Mouse (Mus musculus) lung, postnatal 0 days (tissue): ENCODE data around the gene Tarsl2. TPM values are rescaled to one million over a fixed set of nuclear protein-coding genes. Genes with fewer than 3 reads are reported as not detected.

ENCODE experiments used
- ATAC-seq: fragments of 200-750 bp; cut with Nextera tagmentation; 2 replicates; pipeline ENCODE4 v1.8.0; 2017; ENCODE audit warnings: moderate library complexity
- DNase-seq: peaks from one replicate; pipeline ENCODE4 v3.0.0-alpha.2; 2016; ENCODE audit warnings: low spot score
- H3K27ac ChIP-seq: fragments of 300-500 bp; sonication (generic); 2 replicates; pipeline ENCODE4 v1.5.1; 2014; ENCODE audit warnings: antibody characterized with exemption, mild to moderate bottlenecking, low read length, mixed read lengths
- H3K27me3 ChIP-seq: fragments of 300-500 bp; sonication (generic); replicated peaks from 2 replicates; pipeline ENCODE4 v1.6.1; 2014; ENCODE audit warnings: low read length, mixed read lengths; ENCODE audit not compliant: insufficient read depth
- H3K36me3 ChIP-seq: fragments of 300-500 bp; sonication (generic); 2 replicates; pipeline ENCODE4 v1.6.1; 2014; ENCODE audit warnings: low read length, mixed read lengths; ENCODE audit not compliant: insufficient read depth
- H3K4me1 ChIP-seq: fragments of 300-500 bp; sonication (generic); 2 replicates; pipeline ENCODE4 v1.6.1; 2014; ENCODE audit warnings: antibody characterized with exemption, low read depth, low read length, mixed read lengths; ENCODE audit not compliant: insufficient read depth
- H3K4me2 ChIP-seq: fragments of 300-500 bp; sonication (generic); replicated peaks from 2 replicates; pipeline ENCODE4 v1.6.1; 2014; ENCODE audit warnings: low read depth, mild to moderate bottlenecking, low read length, moderate library complexity, mixed read lengths
- H3K4me3 ChIP-seq: fragments of 300-500 bp; sonication (generic); 2 replicates; pipeline ENCODE4 v1.5.1; 2014; ENCODE audit warnings: low read depth, low read length
- H3K9ac ChIP-seq: fragments of 300-500 bp; sonication (generic); replicated peaks from 2 replicates; pipeline ENCODE4 v1.6.1; 2014; ENCODE audit warnings: low read depth, mild to moderate bottlenecking
- H3K9me3 ChIP-seq: fragments of 300-500 bp; sonication (generic); 2 replicates; pipeline ENCODE4 v1.6.1; 2016; ENCODE audit warnings: low read length, mixed read lengths
- CTCF ChIP-seq: IDR thresholded peaks from 2 replicates; pipeline ENCODE4 v1.5.1; 2016; ENCODE audit warnings: antibody characterized with exemption, mild to moderate bottlenecking
- EP300 ChIP-seq: IDR thresholded peaks from 2 replicates; pipeline ENCODE4 v1.6.1; 2016; ENCODE audit warnings: antibody characterized with exemption, mild to moderate bottlenecking, control low read depth
- WGBS: fragments of 180-500 bp; shearing (Covaris S2); extraction: QIAGEN DNeasy Blood & Tissue Kit; methylation state at CpG from one replicate; pipeline ENCODE4 v1.1.7; 2014; 5-methylcytosine and 5-hydroxymethylcytosine counted together
- polyA plus RNA-seq: library from polyadenylated mRNA; unstranded; fragments of >200 nt; fragmentation: Nextera tagmentation; extraction: Ambion mirVana; gene quantifications from 2 replicates; pipeline ENCODE4 v1.2.1, GENCODE M21; 2015

The Tarsl2 gene
- polyA plus RNA-seq, 1 experiment from 2014 or later, result 3.3 TPM

DNA sequence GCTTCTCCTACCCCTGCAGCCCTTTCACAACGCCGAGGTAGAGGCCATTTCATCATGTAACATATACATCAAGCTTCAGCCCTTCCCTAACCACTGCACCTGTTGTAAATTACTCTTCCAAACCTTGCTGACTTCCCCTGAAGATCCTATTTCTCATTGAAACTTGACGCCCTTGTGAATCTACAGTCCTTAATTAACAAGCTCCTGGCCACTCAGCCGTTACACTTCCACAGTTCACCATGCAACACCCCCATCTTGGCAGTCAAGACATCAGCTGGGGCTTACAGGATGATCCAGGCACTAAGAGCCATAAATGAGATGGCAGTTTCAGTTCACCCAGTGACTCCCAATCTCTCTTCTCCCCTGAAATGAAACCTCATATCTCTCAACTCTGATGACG, 31.0 kb upstream of the Tarsl2 start:
- Histone ChIP-seq H3K9ac (no peak overlapping the region), H3K36me3 (no peaks in the 10 kb centered on the region), H3K4me2 (no peak overlapping the region), H3K27me3 (no peaks in the 10 kb centered on the region), H3K9me3 (no peaks in the 10 kb centered on the region), H3K4me1 (no peaks in the 10 kb centered on the region), H3K4me3 (no peak overlapping the region), H3K27ac (no peak overlapping the region)
- ATAC-seq (no peak), DNase-seq (no peak)
- 70% methylated on average over 5 of the region's 5 CpGs for WGBS
- no peak for TF ChIP-seq EP300
- no peak for TF ChIP-seq CTCF

DNA sequence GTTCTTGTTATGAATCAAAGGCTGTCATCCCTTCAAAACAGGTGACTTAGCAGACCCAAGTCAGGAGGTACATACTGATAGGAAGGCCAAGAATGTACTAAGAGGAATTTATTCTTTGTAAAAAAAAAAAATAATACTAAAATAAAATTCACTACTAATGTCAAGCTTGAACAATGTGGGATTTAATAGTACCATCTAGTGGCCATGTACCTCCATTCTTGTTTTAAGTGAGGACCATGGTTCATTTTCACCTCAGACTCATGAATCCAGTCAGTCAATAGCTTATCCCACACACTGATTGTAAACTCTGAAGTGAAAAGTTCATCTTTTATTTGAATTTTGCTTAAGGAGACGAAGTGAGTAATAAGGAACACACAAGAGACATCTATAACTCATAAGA, 25.9 kb upstream of the Tarsl2 start:
- no peak overlapping the region for H3K4me2 ChIP-seq
- TF ChIP-seq EP300 (no peak), CTCF (peak; percentile 15; the same call in 1 of the 2 replicates)
- no peaks in the 10 kb centered on the region for H3K4me1 ChIP-seq
- H3K9ac ChIP-seq, result no peak overlapping the region
- ATAC-seq (no peak), DNase-seq (no peak)
- no peaks in the 10 kb centered on the region for H3K36me3 ChIP-seq
- no peaks in the 10 kb centered on the region for H3K9me3 ChIP-seq
- H3K4me3 ChIP-seq, result no peak overlapping the region
- no peak overlapping the region for H3K27ac ChIP-seq
- H3K27me3 ChIP-seq, result no peaks in the 10 kb centered on the region
- 60% methylated on average over 1 of the region's 1 CpGs for WGBS

DNA sequence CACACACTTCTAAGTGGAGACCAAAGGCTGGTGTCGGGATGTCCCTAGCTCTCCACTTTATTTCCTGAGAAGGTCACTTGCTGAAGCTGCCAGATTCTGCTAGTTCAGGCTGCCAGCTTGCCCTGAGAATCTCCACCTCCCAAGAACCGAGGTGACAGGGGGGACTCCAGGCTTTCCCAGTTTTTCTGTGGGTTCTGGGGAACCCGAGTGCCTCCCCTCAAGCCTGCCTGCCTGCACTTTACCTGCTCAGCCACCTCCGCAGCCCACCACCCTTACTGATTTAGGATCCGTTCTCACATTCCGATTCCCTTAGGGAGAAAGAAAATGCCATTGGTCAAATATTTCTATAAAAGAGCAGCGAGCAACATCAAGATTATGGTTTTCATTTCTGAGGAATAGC, 24.0 kb upstream of the Tarsl2 start:
- DNase-seq, result no peak
- no peak overlapping the region for H3K4me3 ChIP-seq
- no peak for TF ChIP-seq CTCF
- no peak for TF ChIP-seq EP300
- H3K36me3 ChIP-seq, result no peaks in the 10 kb centered on the region
- H3K27me3 ChIP-seq, result no peaks in the 10 kb centered on the region
- H3K4me2 ChIP-seq, result no peak overlapping the region
- no peak overlapping the region for H3K27ac ChIP-seq
- no peaks in the 10 kb centered on the region for H3K4me1 ChIP-seq
- 73% methylated on average over 7 of the region's 7 CpGs for WGBS
- no peak for ATAC-seq
- no peaks in the 10 kb centered on the region for H3K9me3 ChIP-seq
- H3K9ac ChIP-seq, result no peak overlapping the region

DNA sequence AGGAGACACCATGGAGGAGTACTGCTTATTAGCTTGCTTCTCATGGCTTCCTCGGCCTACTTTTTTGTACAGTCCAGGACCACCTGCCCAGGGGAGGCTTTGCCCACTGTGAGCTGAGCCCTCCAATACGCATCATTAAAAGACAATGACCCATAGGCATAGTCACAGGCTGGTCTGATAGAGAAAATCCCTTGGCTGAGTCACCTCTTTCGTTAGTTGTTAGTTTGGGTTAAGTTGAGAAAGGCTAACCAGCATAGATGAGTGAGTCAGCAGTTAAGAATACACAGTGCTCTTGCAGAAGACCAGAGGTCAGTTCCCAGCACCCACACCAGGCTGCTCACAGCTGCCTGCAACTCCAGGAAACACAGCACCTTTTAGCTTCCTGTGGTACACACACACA, 21.4 kb upstream of the Tarsl2 start:
- Histone ChIP-seq H3K4me3 (no peak overlapping the region), H3K9ac (no peak overlapping the region), H3K4me2 (no peak overlapping the region), H3K27me3 (no peaks in the 10 kb centered on the region), H3K27ac (no peak overlapping the region), H3K4me1 (no peaks in the 10 kb centered on the region), H3K9me3 (no peaks in the 10 kb centered on the region), H3K36me3 (no peaks in the 10 kb centered on the region)
- TF ChIP-seq EP300 (no peak), CTCF (no peak)
- DNase-seq (no peak), ATAC-seq (no peak)
- 86% methylated on average over 3 of the region's 3 CpGs for WGBS

DNA sequence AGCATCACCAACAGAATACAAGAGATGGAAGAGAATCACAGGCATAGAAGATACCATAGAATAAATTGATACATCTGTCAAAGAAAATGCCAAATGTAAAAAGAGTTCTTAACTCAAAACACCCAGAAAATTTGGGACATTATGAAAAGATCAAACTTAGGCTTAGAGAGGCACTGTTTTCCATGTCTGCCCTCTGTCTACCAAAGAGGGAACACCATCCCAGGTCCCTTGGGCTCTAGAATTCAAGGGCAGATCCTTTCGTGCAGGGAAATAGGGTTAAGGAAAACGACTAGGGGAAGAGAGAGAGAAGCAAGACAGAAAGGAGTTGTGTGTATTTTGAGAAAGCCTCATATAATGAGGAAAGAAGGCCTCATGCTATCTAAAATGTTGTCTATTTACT, 19.2 kb upstream of the Tarsl2 start:
- Histone ChIP-seq H3K9me3 (no peaks in the 10 kb centered on the region), H3K36me3 (no peaks in the 10 kb centered on the region), H3K27me3 (no peaks in the 10 kb centered on the region), H3K27ac (no peak overlapping the region), H3K9ac (no peak overlapping the region), H3K4me1 (no peaks in the 10 kb centered on the region), H3K4me3 (no peak overlapping the region), H3K4me2 (no peak overlapping the region)
- DNase-seq (no peak), ATAC-seq (no peak)
- TF ChIP-seq CTCF, result peak; percentile 42; the same call in 1 of the 2 replicates
- TF ChIP-seq EP300, result no peak
- WGBS, result 38% methylated on average over 2 of the region's 2 CpGs

DNA sequence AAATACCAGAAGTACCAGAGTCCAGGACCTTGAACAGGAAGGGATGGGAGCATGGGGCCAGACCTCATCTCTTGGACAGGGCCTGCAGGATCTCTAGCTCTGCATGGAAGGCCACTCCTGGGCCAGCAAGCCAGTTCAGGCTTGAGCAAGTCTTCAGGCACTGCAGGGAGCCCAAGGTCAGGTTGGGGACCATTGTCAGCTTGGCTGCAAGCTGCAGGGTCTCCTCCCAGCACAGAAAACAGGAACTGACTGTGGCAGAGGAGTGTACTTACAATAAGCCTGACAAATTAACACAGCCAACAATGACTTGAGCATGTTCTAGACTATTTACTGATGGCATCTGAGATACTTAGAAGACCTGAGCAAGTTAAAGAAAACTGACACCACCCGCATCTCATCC, 14.9 kb upstream of the Tarsl2 start:
- TF ChIP-seq EP300 (no peak), CTCF (no peak)
- H3K9me3 ChIP-seq, result no peaks in the 10 kb centered on the region
- no peak overlapping the region for H3K4me3 ChIP-seq
- no peak overlapping the region for H3K4me2 ChIP-seq
- no peaks in the 10 kb centered on the region for H3K4me1 ChIP-seq
- no peak overlapping the region for H3K9ac ChIP-seq
- no peaks in the 10 kb centered on the region for H3K27me3 ChIP-seq
- 82% methylated on average over 1 of the region's 1 CpGs for WGBS
- DNase-seq, result no peak
- H3K27ac ChIP-seq, result no peak overlapping the region
- no peak for ATAC-seq
- H3K36me3 ChIP-seq, result no peaks in the 10 kb centered on the region

DNA sequence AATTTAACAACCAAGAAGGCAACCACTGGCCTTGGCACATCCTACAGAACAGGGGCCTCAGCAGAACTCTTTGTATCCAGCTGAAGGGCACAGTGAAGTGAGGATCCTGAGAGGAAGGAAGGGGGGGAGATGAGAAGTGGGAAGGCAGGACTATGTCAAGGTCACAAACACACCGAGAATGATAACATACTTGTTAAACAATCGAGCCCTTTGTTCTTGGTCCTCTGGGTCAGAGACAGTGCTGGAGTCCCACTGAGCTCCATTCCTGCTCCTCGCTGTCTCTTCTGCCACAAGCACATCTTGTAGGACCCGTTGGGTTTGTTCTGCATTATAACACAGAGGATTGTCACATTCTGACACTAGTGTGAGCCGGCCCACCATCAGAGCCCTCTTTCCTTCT, 14.0 kb upstream of the Tarsl2 start:
- Histone ChIP-seq H3K27ac (no peak overlapping the region), H3K9me3 (no peaks in the 10 kb centered on the region), H3K9ac (no peak overlapping the region), H3K27me3 (no peaks in the 10 kb centered on the region), H3K4me3 (no peak overlapping the region), H3K4me2 (no peak overlapping the region), H3K4me1 (no peaks in the 10 kb centered on the region), H3K36me3 (no peaks in the 10 kb centered on the region)
- 39% methylated on average over 5 of the region's 5 CpGs for WGBS
- ATAC-seq (no peak), DNase-seq (no peak)
- TF ChIP-seq EP300 (no peak), CTCF (no peak)
